Mouse (Mus musculus) forebrain, embryonic 12.5 days (tissue): ENCODE measurements at regions not wholly inside any gene's neighbourhood (a gene's known extent, or its start where the extent isn't known, plus 50 kb on each side); places are given as distances from the start of the nearest gene placed in this dataset.
"Not testable (repeated sequence)": the region's sequence is repeated elsewhere in the genome, so short reads cannot be mapped to it uniquely, and the experiment has no call there.

Experiments used
- ATAC-seq: fragments of 200-750 bp; cut with Nextera tagmentation; 2 replicates; pipeline ENCODE4 v1.8.0; 2017; ENCODE audit warnings: moderate TSS enrichment; ENCODE audit not compliant: low FRiP score
- H3K27ac ChIP-seq: fragments of 300-500 bp; sonication (generic); 2 replicates; pipeline ENCODE4 v1.5.1; 2016; ENCODE audit warnings: mild to moderate bottlenecking
- H3K27me3 ChIP-seq: fragments of 300-500 bp; sonication (generic); 2 replicates; pipeline ENCODE4 v1.6.1; 2016; ENCODE audit warnings: mild to moderate bottlenecking
- H3K36me3 ChIP-seq: fragments of 300-500 bp; sonication (generic); replicated peaks from 2 replicates; pipeline ENCODE4 v1.6.1; 2016; ENCODE audit warnings: mild to moderate bottlenecking
- H3K4me1 ChIP-seq: fragments of 300-500 bp; sonication (generic); 2 replicates; pipeline ENCODE4 v1.6.1; 2016
- H3K4me2 ChIP-seq: fragments of 300-500 bp; sonication (generic); 2 replicates; pipeline ENCODE4 v1.6.1; 2016; ENCODE audit warnings: mild to moderate bottlenecking, moderate library complexity
- H3K4me3 ChIP-seq: fragments of 300-500 bp; sonication (generic); replicated peaks from 2 replicates; pipeline ENCODE4 v1.5.1; 2016; ENCODE audit warnings: mild to moderate bottlenecking
- H3K9ac ChIP-seq: fragments of 300-500 bp; sonication (generic); 2 replicates; pipeline ENCODE4 v1.6.1; 2016; ENCODE audit warnings: mild to moderate bottlenecking
- H3K9me3 ChIP-seq: fragments of 300-500 bp; sonication (generic); 2 replicates; pipeline ENCODE4 v1.6.1; 2016
- WGBS: fragments of 180-500 bp; shearing (Covaris S2); methylation state at CpG from one replicate; pipeline ENCODE4 v1.1.7; 2016; 5-methylcytosine and 5-hydroxymethylcytosine counted together

DNA sequence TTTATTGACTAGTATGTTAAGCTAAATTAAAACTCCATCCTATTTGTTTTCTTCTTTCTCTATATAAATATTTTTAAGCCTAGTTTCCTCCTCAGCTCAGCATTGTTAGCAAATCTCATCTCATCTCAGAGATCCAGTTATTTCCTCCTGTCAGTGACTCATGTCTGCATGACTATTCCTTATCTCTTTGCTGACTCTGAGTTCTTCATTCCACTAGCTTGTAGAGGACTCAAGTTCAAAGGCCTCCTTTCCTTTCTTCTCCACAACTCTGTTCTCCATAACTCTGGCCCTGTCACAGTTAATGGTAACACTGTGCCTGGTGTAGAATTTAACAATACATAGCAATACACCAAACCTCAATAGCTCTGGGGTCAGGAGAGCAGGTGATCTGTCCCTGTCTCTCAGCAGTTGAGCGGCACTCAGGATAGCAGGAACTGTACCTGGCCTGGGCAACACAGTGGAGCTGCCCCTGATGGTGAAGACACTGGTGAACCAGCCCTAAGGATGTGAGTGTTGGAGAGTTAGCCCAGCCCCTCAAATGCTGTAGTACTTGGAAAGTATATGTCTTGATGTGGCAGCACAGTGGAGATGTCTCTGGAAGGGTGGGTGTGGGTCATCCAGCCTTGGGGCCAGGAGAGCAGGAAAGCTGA lies 213.3 kb upstream of the Atp10a start:
- Histone ChIP-seq H3K27me3 (no peaks in the 10 kb centered on the region), H3K27ac (no peak overlapping the region), H3K9me3 (no peaks in the 10 kb centered on the region), H3K36me3 (no peaks in the 10 kb centered on the region), H3K4me3 (no peak overlapping the region), H3K4me2 (no peak overlapping the region), H3K4me1 (no peaks in the 10 kb centered on the region), H3K9ac (no peak overlapping the region)
- no peak for ATAC-seq
- 97% methylated on average over 1 of the region's 1 CpGs for WGBS

DNA sequence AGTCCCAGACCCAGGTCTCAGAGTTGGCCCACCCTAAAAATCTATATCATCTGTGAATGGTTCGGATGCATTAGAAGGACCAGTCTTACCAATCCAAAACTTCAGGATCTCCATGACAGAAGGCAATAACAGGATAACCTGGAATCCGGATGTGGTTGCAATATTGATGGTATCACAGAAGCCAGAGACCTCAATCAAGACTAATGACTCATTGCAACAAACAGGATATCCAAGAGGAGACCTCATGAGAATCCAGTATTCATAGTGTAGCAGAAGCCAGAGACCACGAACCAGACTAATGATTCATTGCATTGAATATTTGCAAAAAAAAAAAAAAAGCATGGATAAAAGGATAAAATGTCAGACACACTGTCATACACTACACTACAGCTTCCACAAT lies 212.7 kb upstream of the Atp10a start:
- 88% methylated on average over 3 of the region's 3 CpGs for WGBS
- no peaks in the 10 kb centered on the region for H3K27me3 ChIP-seq

DNA sequence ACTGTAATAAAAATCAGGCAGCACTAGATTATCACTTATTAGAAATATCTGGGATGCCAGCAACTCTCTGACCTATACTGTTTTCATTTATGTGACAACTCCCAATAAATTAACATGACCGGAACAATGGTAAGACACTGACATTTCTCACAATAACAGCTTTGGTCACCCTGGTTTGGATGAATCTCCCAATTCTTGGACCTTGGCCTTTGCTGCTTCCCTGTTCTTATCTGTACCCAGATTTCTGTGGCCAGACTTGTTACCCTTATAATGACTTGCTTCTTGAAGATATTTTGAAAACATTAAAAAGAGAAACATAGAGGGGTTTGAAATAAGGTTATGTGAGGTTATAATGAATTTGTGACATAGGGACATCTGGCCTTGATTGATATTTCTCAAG lies 210.2 kb upstream of the Atp10a start:
- H3K4me1 ChIP-seq = no peaks in the 10 kb centered on the region
- no peaks in the 10 kb centered on the region for H3K36me3 ChIP-seq
- H3K27me3 ChIP-seq = no peaks in the 10 kb centered on the region
- H3K9ac ChIP-seq = no peak overlapping the region
- H3K9me3 ChIP-seq = no peaks in the 10 kb centered on the region
- H3K4me2 ChIP-seq = no peak overlapping the region
- WGBS = 100% methylated on average over 1 of the region's 1 CpGs
- no peak overlapping the region for H3K27ac ChIP-seq
- no peak overlapping the region for H3K4me3 ChIP-seq
- no peak for ATAC-seq

More for the DNA sequence above, 212.7 kb upstream of the Atp10a start:
- Histone ChIP-seq H3K4me1 (no peaks in the 10 kb centered on the region), H3K4me3 (no peak overlapping the region), H3K9me3 (no peaks in the 10 kb centered on the region), H3K4me2 (no peak overlapping the region), H3K27ac (no peak overlapping the region), H3K9ac (no peak overlapping the region), H3K36me3 (no peaks in the 10 kb centered on the region)
- no peak for ATAC-seq

DNA sequence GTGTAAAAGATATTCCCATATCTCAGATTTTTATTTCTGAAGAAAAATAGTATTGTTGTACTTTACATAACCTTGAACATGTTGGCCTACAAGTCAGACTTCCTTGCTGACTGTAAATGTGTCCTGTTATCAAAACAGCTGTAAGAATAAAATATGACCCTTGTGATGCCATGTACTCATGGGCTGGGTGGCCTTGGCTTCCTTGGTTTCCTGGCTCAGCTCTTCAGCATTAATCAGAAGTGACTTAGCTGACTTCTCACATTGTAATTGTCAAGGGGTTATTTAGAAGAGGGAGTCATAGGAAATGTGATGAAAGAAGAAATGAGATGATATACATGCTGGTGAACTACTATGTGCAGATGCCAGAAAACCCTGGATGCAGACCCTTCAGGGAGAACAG lies 209.7 kb upstream of the Atp10a start:
- Histone ChIP-seq H3K4me3 (no peak overlapping the region), H3K36me3 (no peaks in the 10 kb centered on the region), H3K27ac (no peak overlapping the region), H3K9ac (no peak overlapping the region), H3K4me2 (no peak overlapping the region), H3K9me3 (no peaks in the 10 kb centered on the region), H3K4me1 (no peaks in the 10 kb centered on the region), H3K27me3 (no peaks in the 10 kb centered on the region)
- ATAC-seq = no peak

DNA sequence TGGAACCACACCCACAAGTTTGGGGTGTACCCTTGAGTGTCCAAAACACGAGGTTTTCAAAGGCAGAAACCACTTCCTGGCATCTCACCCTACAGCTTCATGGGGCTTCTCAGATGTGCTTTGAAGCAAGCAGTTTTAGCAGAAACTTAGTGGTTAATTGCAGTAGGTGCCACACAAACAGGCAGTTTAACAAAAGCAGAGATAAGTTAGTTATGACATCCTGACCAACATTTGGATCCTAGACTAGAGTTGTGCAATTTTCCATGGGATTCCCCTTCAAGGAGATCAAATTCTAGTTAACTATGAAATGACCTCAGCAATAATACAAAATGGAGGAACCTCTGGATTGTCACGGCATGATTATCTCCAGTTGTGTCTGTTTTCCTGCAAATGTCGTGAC lies 207.2 kb upstream of the Atp10a start:
- Histone ChIP-seq H3K27ac (no peak overlapping the region), H3K27me3 (no peaks in the 10 kb centered on the region), H3K4me2 (no peak overlapping the region), H3K4me1 (no peaks in the 10 kb centered on the region), H3K36me3 (no peaks in the 10 kb centered on the region), H3K9me3 (no peaks in the 10 kb centered on the region), H3K4me3 (no peak overlapping the region), H3K9ac (no peak overlapping the region)
- WGBS = 72% methylated on average over 3 of the region's 3 CpGs
- no peak for ATAC-seq

DNA sequence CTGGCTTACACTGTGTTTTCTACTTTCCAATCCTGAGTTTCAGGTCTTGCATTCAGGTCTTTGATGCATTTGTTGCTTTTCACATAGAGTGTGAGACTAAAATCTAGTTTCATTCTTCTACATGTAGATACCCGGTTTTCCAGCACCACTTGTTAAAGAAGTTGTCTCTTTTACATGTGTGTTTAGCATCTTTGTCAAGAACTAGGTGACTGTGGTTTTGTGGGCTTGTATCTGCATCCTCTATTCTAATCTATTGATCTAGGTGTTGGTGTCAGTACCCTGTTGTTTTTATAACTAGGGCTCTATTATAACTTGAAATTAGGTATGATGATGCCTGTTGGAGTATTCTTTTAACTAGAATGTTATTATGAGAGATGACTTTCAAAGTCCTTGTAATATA lies 204.0 kb upstream of the Atp10a start:
- no peak overlapping the region for H3K27ac ChIP-seq
- no peak for ATAC-seq
- H3K4me1 ChIP-seq = no peaks in the 10 kb centered on the region
- H3K9ac ChIP-seq = no peak overlapping the region
- H3K36me3 ChIP-seq = no peaks in the 10 kb centered on the region
- no peak overlapping the region for H3K4me3 ChIP-seq
- WGBS = 76% methylated on average over 1 of the region's 1 CpGs
- H3K4me2 ChIP-seq = no peak overlapping the region
- H3K9me3 ChIP-seq = no peaks in the 10 kb centered on the region
- no peaks in the 10 kb centered on the region for H3K27me3 ChIP-seq

DNA sequence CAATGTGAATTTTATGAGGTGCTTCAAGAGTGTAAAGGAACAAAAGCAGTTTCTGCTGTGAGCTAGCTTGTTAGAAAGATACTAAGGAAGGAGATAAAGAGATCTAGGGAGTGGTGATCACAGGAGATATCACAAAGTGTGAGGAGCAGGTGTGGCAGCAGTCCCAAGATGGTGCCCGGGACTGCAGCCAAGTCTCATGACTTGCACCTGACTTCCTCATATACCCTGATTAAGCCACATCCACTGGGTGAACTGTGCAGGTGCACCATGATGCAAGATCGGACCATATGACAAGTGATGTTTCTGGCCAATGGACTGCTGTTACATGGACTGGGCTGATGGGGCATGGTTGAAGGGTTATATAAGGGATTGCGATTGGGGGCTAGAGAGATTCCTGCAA lies 197.8 kb upstream of the Atp10a start:
- not testable (repeated sequence) for H3K4me3 ChIP-seq, H3K9ac ChIP-seq, H3K36me3 ChIP-seq, H3K27me3 ChIP-seq, H3K27ac ChIP-seq, H3K9me3 ChIP-seq, H3K4me2 ChIP-seq, ATAC-seq, H3K4me1 ChIP-seq
- WGBS = 93% methylated on average over 3 of the region's 3 CpGs

DNA sequence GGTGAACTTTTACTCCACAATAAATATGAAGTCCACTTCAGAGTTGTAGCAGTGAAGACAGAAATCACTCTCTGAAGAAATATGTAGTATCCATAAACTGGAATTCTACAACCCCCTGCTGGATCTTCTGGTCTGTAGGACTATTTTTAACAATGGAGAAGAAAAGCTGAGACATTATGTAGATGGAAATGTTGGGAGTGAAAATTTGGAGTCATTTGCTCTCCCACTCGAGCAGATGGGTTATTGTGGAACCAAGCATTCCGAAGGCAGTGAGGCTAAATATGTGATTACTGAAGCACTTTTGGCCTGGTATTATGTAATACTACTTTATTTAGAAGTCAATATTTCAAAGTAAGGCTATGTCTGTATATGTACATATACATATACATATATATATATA lies 195.0 kb upstream of the Atp10a start:
- Histone ChIP-seq H3K9me3 (no peaks in the 10 kb centered on the region), H3K27ac (no peak overlapping the region), H3K36me3 (no peaks in the 10 kb centered on the region), H3K27me3 (no peaks in the 10 kb centered on the region), H3K4me3 (no peak overlapping the region), H3K4me2 (no peak overlapping the region), H3K9ac (no peak overlapping the region), H3K4me1 (no peaks in the 10 kb centered on the region)
- ATAC-seq = no peak
- 93% methylated on average over 2 of the region's 2 CpGs for WGBS

DNA sequence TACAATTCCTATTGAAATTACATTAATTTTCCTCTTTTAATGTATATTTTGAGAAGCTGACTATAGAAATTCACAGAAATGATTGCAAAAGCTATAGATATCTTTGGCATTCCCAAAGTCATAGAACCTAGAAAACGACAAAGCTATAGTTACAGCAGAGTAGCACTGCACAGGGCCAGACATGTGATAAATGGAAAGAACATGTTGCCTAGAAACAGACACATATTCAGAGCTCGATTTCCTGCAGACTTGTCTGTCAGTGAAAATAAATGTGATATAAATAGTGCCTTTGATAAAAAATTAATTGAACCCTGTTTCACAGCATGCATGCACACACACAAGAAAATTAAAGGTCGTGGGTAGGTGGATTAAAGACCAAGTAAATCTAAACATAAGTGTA lies 182.8 kb upstream of the Atp10a start:
- no peak overlapping the region for H3K4me3 ChIP-seq
- no peak for ATAC-seq
- no peaks in the 10 kb centered on the region for H3K9me3 ChIP-seq
- H3K36me3 ChIP-seq = no peaks in the 10 kb centered on the region
- H3K4me2 ChIP-seq = no peak overlapping the region
- no peak overlapping the region for H3K9ac ChIP-seq
- no peaks in the 10 kb centered on the region for H3K27me3 ChIP-seq
- H3K4me1 ChIP-seq = no peaks in the 10 kb centered on the region
- H3K27ac ChIP-seq = no peak overlapping the region
- 78% methylated on average over 3 of the region's 3 CpGs for WGBS

DNA sequence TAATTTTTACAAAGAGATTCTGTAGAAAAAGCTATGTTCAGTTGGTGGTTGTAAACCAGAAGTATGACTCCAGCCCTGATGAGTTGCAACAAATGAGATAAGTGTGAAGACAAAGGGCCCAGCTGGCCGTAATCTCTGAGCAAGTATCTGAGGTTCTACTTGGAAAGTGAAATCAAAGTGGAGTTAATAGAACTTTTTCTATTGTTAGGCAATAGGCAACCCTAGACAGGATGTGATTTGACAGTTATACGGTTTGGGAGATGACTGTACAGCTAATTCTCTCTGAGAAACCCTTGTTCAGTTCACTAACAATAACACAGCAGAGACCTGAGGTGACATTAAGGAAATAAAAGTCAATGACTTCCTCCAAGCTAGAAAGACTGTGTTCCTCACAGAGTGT lies 180.8 kb upstream of the Atp10a start:
- Histone ChIP-seq H3K9ac (no peak overlapping the region), H3K36me3 (no peaks in the 10 kb centered on the region), H3K9me3 (no peaks in the 10 kb centered on the region), H3K27me3 (no peaks in the 10 kb centered on the region), H3K27ac (no peak overlapping the region), H3K4me2 (no peak overlapping the region), H3K4me1 (no peaks in the 10 kb centered on the region), H3K4me3 (no peak overlapping the region)
- WGBS = 84% methylated on average over 2 of the region's 2 CpGs
- ATAC-seq = no peak

DNA sequence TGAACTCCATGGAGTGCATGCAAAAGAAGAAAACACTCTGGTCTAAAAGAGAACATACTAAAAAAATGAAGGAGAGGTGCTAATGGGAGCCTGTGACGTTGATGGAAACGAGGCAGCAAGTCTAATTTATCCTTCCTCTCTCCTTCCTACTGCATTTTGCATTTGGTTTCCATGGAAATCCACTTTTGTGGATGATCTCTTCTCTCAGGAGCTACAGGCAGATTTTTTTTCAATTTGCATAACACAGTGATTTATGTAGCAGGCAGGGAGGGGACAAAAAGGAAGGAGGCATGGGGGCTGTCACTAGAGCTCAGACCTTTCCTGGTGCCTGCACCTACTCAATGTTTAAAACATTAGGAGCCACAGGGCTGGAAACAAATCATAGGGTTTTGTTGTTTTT lies 167.7 kb upstream of the Atp10a start:
- WGBS = 43% methylated on average over 2 of the region's 2 CpGs
- no peak; the same call in 1 of the 2 replicates for ATAC-seq
- H3K27me3 ChIP-seq = no peaks in the 10 kb centered on the region
- H3K4me3 ChIP-seq = no peak overlapping the region
- H3K36me3 ChIP-seq = no peaks in the 10 kb centered on the region
- no peak overlapping the region for H3K9ac ChIP-seq
- H3K4me1 ChIP-seq = peaks cover 2% of the 10 kb centered on the region; the same call in 1 of the 2 replicates
- no peak overlapping the region for H3K4me2 ChIP-seq
- no peaks in the 10 kb centered on the region for H3K9me3 ChIP-seq
- H3K27ac ChIP-seq = no peak overlapping the region
